15 mouse cellular contexts compared by ENCODE assay signal in the genomic region with DNA sequence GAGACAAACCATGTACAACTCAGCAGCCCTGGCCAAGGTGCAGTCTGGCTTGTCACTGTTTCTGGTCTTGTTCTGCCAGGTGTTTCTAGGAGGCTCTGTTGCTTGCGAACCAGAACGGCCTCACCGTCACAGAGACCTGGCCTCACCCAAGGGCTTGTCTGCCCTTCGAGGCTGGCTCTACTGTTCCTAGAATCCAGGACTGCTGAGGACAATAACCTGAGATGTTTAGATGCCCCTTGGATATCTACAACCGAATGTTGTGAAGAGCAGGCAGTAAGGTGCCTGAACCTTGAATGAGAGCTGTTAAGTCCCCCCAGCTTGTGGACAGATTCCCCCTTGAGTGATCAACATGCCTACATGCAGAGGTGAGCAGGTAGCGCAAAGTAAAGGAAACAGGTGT.
"Had no signal": no experiment of that assay in that cellular context is flagged by ENCODE, and none has a peak within 500 bp of the region (broad histone marks: within the 10 kb centered on the region; RNA-seq: fewer than 3 reads in every experiment).

No protein-coding gene starts in this region.

- H3K9me3 ChIP-seq: megakaryocyte, embryonic 14.5 days; midbrain, embryonic 13.5 days; midbrain, embryonic 15.5 days; neural tube, embryonic 12.5 days; stomach, embryonic 15.5 days had no signal

- H3K36me3 ChIP-seq: midbrain, embryonic 13.5 days; midbrain, embryonic 15.5 days; neural tube, embryonic 12.5 days; stomach, embryonic 15.5 days had no signal

- H3K4me3 ChIP-seq: megakaryocyte, embryonic 14.5 days; midbrain, embryonic 13.5 days; midbrain, embryonic 15.5 days; neural tube, embryonic 12.5 days; stomach, embryonic 15.5 days had no signal

- H3K4me2 ChIP-seq: lung, embryonic 14.5 days; midbrain, embryonic 11.5 days; midbrain, embryonic 13.5 days; midbrain, embryonic 15.5 days; neural tube, embryonic 12.5 days; stomach, embryonic 15.5 days had no signal

- ATAC-seq: midbrain, embryonic 13.5 days; midbrain, embryonic 15.5 days had no signal

- H3K4me1 ChIP-seq: neural tube, embryonic 12.5 days had no signal

- H3K27ac ChIP-seq: midbrain, embryonic 13.5 days; midbrain, embryonic 15.5 days; neural tube, embryonic 12.5 days; stomach, embryonic 15.5 days; stomach, postnatal 0 days had no signal

- H3K27me3 ChIP-seq: stomach, embryonic 15.5 days had no signal

- DNase-seq: lung, adult 18-20 months; lung, embryonic 14.5 days; lung, postnatal 10 days; lung, postnatal 4 days; right cerebral cortex, postnatal 14 days; thymus, adult 2 months; thymus, postnatal 25 days; thymus, postnatal 4 days had no signal

- H3K9ac ChIP-seq: lung, embryonic 14.5 days; midbrain, embryonic 13.5 days; midbrain, embryonic 15.5 days; neural tube, embryonic 12.5 days; stomach, embryonic 15.5 days had no signal
